Mouse (Mus musculus) adrenal gland, postnatal 25 days (tissue): ENCODE results near the gene Vmn2r71. TPM values are rescaled to one million over a fixed set of nuclear protein-coding genes. Genes with fewer than 3 reads are reported as not detected.

ENCODE experiments used
- DNase-seq: peaks from one replicate; pipeline ENCODE4 v3.0.0; 2021; ENCODE audit warnings: mixed read lengths
- long read RNA-seq: library from polyadenylated mRNA; stranded (forward); transcript quantifications from one replicate; pipeline ENCODE4 v2.0.0, GENCODE M21; 2021
- total RNA-seq: library from RNA; stranded (reverse); gene quantifications from 2 replicates; pipeline ENCODE4 v1.2.3, GENCODE M21; 2021

Vmn2r71 gene
- not detected in 2 replicates for total RNA-seq
- long read RNA-seq = 0 reads

DNA sequence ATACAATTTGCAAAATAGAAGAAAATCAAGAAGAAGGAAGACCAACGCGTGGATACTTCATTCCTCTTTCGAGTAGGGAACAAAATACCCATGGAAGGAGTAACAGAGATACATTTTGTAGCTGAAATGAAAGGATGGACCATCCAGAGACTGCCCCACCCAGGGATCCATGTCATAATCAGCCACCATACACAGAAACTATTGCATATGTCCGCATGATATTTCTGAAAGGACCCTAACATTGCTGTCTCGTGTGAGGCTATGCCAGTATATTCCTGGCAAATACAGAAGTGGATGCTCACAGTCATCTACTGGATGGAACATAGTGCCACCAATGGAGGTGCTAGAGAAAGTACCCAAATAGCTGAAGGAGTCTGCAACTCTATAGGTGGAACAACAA lies at the start of gene Vmn2r71:
Vmn2r71 (plus strand) TSS at position 301 of the 400 bp plus-strand sequence.
- DNase-seq = no peak

DNA sequence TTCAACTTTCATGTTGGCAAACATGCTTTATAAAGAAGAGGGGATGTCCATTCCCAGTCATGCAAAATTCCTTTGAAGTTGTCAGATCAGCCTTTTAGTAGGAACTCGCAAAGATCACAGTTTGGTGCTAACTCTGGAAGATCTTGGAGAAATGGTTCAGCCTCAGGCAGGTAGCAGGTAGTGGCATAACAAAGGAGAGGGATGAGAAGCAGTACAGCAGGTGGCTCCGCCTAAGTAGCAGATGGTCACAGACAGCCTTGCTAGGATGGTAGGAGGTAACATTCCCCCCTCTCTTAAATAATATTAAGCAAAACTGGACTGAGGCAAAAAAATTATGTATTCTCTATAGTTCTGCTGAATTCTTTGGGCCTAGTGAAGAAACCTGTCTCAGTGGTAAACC lies 20.8 kb upstream of the Vmn2r71 start:
- no peak for DNase-seq

DNA sequence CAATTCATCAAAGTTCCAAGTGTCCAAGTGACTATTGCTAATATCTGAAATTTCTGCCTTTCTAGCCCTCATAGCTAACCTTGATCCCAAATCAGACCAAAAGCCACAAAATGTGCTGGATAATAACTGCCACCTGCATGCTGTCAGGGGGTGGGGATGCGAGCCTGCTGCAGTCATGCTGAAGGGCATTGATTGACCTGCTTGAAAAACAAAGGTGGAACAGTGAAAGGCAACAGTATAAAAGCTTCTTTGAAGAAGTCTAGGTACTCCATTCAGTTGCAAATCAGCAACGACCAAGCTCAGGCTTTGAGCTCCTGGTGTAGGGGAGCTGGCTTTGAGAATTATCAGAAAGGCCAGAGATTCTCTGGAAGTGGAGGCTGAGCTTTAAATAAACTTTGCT lies 19.8 kb upstream of the Vmn2r71 start:
- DNase-seq = no peak

DNA sequence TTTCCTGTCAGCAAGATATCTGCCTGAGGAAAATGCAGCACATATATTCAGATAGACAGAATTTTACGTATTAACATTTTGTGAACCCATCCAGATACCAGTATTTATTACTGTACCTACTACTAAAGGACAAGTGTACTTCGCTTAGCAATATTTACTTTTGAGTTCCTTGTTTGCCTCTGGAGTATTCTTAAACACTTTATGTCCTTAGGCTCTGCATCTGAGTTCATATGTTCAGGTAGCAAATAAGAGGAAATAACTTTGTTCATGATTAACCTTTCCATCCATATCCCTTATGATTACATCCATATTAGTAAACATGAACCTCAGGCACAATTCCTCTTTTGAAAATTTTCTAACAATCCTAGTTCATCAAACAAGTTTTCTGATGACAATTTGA lies 6.2 kb downstream of the Vmn2r71 start, which contains the start of gene Vmn2r70:
Vmn2r70 (minus strand) TSS at position 101 of the 400 bp plus-strand sequence.
- DNase-seq = no peak

Other genes starting within 250 kb of the Vmn2r71 start
- not detected in 2 replicates for gene Vmn2r69, start 147.2 kb upstream of the Vmn2r71 start, total RNA-seq
- gene Vmn2r70, start 6.1 kb downstream of the Vmn2r71 start, total RNA-seq = not detected in 2 replicates
- not detected in 2 replicates for gene Vmn2r72, start 192.0 kb downstream of the Vmn2r71 start, total RNA-seq